Mouse (Mus musculus) ES-E14 (cell line): ENCODE measurements around the gene Il16.

Experiments
- CHD2 ChIP-seq: IDR thresholded peaks from 2 replicates; pipeline ENCODE4 v1.6.1; 2014; ENCODE audit warnings: mild to moderate bottlenecking, low read depth, low read length, inconsistent platforms
- HCFC1 ChIP-seq: IDR thresholded peaks from 2 replicates; pipeline ENCODE4 v1.6.1; 2012; ENCODE audit warnings: low read length, inconsistent platforms, borderline replicate concordance; ENCODE audit not compliant: insufficient read depth
- MAFK ChIP-seq: IDR thresholded peaks from 2 replicates; pipeline ENCODE4 v1.6.1; 2014; ENCODE audit warnings: mild to moderate bottlenecking, low read depth, low read length, inconsistent platforms; ENCODE audit not compliant: insufficient read depth
- ZC3H11A ChIP-seq: IDR thresholded peaks from 2 replicates; pipeline ENCODE4 v1.6.1; 2012; ENCODE audit warnings: low read depth, mild to moderate bottlenecking, inconsistent platforms, low read length, borderline replicate concordance
- ZNF384 ChIP-seq: IDR thresholded peaks from 2 replicates; pipeline ENCODE4 v1.6.1; 2012; ENCODE audit warnings: low read depth, low read length, inconsistent platforms

GRCm38 (mm10) chr7:83652498-83652897 lies 93.0 kb downstream of the Il16 start:
- no peak for TF ChIP-seq HCFC1
- no peak for TF ChIP-seq ZC3H11A
- no peak for TF ChIP-seq CHD2
- TF ChIP-seq MAFK, result no peak
- TF ChIP-seq ZNF384, result no peak
